Mouse (Mus musculus): ENCODE measurements around the gene Gm10277. TPM values are rescaled to one million over a fixed set of nuclear protein-coding genes. Genes with fewer than 3 reads are reported as not detected.
A peak's percentile ranks its signal among the peaks of the same experiment; 100 is the strongest.

The Gm10277 gene
- not detected for total RNA-seq (2021)
- long read RNA-seq, experiment 1, result 0 reads
- long read RNA-seq, experiment 2, result 0 reads

DNA sequence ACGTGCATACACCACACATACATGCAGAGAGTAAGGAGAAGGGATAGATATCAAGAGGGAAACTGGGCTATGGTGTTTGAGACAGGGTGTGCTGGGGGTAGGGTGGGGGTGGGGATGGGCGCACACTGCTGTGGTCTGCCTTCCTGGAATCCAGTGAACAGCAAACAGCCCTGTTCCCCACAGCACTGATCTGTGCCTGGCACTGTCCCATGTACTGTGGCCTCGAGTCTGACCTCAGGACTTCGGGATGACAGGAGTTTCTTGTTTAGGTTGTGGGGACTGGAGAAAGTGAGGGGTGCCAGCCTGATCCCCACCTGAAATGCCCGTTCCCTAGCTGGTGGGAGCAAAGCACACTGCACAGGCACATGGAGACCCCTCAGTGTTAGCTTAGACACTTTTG lies at the start of gene Gm10277:
Gene Gm10277, minus strand, starts transcription at position 41 of the 400 bp plus-strand sequence.
- DNase-seq (ENCODE audit: low spot score in 2 of 2), result no peak

DNA sequence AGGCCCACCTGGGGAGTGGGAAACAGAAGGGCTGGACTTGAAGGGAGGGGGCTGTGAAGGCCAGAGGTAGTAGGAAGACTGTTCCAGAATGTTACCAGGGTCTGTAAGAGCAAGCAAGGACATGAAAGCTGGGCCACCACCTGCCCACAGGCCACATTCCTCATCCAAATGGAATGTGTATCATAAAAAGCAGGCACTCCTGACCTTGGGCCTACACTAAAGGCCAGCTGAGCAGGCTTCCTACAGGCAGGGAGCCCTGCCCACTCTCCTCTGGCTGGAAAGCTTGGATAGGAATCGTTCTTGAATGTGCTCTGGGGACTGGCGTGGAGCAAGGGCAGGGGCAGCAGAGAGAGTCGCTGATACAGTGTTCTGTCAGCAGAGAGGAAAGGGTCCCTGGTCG lies 49.2 kb upstream of the Gm10277 start:
- DNase-seq (ENCODE audit: low spot score in 2 of 2), result no peak

DNA sequence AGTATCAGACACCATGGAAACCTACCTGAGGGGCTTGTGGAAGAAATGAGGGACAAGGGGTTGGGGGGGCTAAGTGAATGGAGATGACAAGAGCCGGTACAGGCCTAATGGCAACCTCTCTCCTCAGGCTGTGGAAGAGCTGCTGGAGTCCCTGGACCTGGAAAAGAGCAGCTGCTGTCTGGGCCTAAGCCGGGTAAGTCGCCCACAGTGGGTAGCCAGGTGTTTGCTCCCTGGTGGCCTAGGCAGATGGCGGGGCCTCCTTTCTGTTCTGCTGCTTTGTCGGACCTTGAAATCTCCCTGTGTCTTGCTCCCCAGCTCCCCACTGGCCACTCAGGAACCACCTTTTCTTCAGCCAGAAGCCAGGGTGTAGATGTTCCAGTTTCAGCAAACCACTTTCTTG lies 48.7 kb upstream of the Gm10277 start:
- no peak for DNase-seq (ENCODE audit: low spot score in 2 of 2)

DNA sequence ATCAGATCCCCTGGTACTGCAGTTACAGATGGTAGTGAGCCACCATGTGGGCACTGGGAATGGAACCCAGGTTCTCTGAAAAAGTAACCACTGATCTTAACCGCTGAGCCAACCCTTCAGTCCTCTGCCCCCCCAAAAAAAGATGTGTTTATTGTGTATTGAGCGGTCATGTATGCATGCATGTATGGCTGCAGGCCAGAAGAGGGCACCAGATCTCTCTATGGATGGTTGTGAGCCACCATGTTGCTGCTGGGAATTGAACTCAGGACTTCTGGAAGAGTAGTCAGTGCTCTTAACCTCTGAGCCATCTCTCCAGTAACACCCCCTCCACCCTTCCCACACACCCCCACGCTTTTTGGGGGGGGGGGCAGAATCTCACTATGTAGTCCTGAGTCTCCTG lies 47.6 kb upstream of the Gm10277 start:
- DNase-seq (ENCODE audit: low spot score in 2 of 2), result no peak

DNA sequence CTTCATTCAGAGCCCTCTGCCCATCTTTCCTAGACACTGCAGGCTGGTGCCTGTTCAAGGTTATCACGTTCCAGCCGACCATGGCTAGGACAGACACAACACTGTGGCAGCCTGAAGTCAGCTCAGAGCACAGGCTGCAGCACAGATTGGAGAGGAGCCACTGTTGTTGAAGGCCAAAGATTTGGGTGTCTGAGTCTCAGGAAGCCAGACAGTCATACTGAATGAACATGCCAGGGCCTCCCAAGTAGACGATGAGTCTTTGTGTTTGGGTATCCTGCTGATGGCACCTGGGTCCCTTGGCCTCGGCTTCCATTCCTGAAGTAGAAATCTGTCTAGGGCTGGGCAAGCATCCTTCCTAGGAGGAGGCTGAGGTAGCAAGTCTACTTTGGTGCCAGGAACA lies 45.0 kb upstream of the Gm10277 start:
- DNase-seq (ENCODE audit: low spot score in 2 of 2), result no peak

DNA sequence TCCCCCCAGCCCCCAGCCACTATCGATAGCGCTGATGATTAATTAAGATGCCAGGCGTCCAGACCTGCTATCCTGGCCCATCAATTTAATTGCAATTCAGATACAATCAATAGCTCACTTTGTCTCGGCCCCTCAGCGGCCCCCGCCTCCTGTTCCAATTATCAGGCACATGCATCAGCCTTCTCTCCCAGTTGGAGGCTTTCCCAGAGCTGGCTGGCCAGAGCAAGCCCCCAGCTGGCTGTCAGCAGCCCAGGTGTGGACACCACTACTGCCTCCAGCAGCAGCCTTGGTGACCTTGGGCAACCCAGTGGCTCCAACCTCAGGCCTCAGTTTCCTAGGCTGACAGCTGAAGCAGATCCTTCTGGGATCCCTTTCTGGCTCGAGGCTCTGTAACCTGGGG lies 43.3 kb upstream of the Gm10277 start:
- no peak for DNase-seq (ENCODE audit: low spot score in 2 of 2)

DNA sequence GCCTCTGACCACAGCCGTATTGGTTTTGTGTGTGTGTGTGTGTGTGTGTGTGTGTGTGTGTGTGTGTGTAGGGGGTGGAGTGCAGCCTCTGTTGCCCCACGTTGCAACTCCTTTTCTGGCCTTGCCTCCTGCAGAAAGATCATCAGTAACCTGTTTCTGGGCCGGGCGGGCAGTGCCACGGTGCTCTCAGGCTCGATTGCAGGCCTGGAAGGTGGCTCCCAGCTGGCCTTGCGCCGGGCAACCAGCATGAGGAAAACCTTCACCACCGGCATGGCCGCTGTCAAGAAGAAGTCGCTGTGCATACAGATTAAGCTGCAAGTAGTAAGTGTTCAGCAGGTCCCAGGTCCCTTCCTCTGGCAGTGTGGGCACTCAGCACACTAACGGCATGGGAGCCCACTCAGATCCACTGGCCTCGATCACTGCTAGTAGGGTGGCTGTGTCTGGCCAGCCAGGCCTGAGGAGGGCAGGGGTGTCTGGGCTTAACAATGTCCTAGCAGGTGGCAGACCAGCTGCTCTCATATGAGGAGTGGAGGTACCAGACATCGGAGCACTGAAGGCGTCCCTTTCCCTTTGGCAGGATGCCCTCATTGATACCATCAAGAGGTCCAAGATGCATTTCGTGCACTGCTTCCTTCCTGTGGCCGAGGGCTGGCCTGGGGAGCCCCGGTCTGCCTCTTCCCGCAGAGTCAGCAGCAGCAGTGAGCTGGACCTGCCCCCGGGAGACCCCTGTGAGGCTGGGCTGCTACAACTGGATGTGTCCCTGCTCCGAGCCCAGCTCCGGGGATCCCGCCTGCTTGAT lies 41.7 kb upstream of the Gm10277 start:
- DNase-seq (ENCODE audit: low spot score in 2 of 2), result no peak

DNA sequence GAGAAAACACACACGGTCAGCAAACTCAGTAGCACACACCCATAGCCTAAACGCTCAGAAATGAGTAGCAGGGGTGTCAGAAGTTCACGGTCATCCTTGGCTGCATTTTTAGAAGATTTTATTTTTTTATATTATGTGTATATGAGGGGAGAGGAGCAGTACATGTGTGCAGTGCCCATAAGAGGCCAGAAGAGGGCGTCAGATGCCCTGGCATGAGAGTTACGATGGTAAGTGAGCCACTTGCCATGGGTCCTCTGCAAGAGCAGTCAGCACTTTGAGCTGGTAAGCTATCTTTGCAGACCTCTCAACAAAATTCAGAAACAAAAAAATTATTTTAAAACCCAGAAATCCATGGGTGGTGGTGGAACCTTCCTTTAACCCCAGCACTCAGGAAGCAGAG lies 40.6 kb upstream of the Gm10277 start:
- no peak for DNase-seq (ENCODE audit: low spot score in 2 of 2)

DNA sequence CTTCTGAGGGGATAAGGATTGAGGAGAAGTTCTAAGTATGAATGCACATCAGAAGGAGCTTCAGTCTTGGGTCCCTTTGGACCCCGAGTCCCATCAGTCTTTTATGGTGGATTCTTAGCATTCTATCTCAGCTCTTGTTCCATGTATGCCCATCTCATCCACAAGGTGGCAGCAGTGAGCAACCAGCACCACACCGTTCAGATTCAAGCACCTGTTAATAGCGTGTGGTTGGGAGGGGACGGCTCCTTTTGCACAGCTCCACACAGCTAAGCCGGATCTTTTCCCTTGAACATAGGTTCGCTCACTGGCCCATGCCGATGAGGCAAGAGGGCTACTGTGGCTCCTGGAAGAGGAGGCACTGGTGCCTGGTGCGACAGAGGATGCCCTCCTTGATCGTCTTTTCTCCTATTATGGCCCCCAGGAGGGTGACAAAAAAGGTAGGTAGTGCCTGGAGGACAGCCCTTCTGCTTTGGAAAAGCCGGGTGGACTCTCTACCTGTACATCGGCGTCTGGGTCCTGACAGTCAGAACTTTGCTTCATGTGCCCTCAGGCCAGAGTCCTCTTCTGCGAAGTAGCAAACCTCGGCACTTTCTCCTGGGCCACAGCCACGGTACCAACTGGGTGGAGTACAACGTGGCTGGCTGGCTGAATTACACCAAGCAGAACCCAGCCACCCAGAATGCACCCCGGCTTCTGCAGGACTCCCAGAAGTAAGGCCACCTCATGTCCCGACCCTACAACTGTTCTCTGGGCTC lies 39.9 kb upstream of the Gm10277 start:
- peak; percentile 80 to 87 for DNase-seq (ENCODE audit: low spot score in 2 of 2)

DNA sequence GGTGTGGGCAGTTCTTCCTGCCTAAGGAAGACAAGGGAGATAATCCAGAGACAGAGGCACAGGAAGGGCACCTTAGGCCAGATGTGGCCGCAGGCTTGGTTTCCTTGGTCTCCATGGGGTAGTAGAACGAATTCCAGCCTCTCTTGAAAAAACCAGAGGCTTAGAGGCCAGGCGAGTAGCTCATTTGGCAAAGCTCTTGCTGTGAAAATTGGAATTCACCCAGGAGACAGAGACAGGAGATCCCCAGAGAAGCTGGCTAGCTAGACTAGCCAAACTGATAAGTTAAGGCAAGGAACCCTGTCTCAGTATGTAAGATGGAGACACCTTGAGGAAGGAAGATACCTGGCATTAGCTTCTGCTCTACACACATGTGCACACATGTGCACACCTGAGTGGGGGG lies 38.8 kb upstream of the Gm10277 start:
- DNase-seq (ENCODE audit: low spot score in 2 of 2), result no peak

DNA sequence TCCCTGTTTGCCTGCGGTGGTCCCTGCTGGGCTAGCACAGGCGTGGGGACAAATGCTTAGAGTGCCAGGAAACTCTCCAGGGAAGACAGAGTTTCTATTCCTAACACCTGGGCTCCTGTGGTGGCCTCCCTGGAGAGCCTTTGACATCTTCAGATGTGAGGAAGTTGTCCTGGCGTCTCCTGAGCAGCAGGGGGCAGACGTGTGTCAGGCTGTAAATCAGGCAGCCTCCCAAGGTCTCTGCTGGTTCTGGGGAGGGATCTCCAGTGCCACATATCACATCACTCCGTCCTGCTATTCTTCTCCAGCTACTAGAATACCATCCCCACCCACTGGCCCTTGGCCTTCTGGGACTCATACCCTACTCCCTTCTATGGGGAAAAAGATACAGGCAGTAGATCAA lies 38.3 kb upstream of the Gm10277 start:
- peak; percentile 64 to 70 for DNase-seq (ENCODE audit: low spot score in 2 of 2)

DNA sequence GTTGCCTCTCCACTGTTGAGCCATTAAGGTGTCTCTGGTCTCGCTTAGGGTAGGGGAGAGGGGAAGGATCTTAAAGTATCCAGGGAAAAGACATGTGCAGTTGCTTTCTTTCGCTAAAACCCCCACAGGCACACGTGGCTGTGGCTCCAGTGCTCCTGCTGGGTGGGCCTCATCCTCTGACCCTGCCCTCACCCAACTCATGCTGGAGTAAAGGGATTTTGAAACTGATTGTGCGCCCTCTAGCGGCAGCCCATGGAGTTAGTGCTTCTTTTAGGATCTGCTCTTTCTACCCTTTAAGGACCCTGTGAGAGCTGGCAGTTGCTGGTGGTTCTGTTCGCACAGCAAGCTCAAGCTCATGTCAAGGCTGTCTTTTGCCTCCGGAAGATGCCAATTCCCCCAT lies 35.2 kb upstream of the Gm10277 start:
- DNase-seq (ENCODE audit: low spot score in 2 of 2), result peak; percentile 68 to 71

DNA sequence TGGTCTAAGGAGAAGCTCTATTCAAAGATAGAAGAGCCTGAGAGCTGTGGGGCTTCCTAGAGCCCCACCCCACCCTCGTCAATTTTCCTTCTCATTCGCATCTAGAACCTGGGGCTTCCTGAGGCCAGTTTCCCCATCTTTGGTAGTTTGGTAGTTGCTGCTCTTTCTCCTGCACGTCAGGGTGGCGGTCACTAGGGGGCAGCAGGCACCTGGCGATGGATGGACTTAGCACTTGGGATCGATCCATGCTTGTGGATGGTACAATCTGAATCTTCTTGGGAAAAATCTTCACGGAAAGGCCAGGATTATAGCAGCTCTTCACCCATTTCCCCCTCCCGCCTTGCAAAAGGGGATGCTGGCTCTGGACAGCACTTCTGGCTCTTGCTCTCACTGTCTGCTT lies 34.1 kb upstream of the Gm10277 start:
- no peak for DNase-seq (ENCODE audit: low spot score in 2 of 2)

DNA sequence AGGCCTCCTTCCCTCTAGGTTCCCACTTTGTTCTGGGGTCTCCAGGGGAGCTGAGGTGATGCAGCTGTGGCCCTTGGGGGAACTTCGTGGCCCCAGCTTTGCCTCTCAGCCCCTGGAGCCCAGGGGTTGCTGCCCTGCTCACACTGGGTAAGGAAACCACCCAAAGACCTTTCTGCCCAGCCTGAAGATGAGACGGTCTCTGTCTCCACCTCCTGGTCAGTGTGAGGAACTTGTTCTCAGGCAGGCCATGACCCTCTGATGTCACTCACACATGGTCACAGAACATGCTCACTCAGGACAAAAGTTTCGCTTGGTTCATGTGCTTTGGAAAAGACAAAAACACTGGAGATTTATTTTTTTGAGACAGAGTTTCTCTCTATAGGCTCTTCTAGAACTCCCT lies 28.5 kb upstream of the Gm10277 start:
- no peak for DNase-seq (ENCODE audit: low spot score in 2 of 2)

DNA sequence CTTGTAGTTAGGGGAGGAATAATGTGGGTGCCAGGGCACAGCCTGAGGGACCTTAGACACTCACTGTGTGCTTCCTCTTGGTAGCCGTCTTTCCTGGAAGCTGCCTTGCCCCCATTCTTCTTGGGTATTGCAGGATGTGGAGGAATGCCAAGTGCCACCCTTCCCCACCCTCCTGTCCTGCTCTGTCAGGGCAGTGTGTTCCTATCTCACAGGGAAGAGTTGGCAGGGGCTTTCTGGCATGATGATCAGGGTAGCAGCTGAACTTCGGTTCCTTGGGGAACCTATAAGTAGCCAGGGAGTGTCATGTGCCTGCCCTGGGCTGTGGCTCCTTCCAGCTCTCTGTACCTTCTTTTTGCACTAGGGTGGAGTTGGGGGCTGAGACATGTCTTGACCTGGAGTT lies 26.4 kb upstream of the Gm10277 start:
- DNase-seq (ENCODE audit: low spot score in 2 of 2), result no peak

DNA sequence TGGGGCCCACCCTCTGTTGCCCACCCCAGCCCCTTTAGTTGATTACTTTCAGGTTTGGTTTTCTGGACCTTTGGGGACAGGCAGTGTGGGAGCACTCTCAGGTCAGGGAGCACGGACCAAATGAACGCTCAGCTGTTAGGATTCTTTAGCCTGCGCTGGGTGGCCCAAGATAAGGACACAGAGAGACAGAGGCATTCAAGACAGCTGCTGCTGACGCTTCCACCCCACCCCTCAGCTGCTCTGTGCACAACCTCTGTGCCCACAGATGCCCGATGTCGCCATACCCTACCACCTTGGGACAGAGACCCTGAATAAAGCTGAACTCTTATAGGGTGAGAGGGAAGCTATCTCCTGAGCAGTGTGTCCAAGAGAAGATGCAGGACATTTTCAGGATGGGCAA lies 22.5 kb upstream of the Gm10277 start:
- DNase-seq (ENCODE audit: low spot score in 2 of 2), result no peak

DNA sequence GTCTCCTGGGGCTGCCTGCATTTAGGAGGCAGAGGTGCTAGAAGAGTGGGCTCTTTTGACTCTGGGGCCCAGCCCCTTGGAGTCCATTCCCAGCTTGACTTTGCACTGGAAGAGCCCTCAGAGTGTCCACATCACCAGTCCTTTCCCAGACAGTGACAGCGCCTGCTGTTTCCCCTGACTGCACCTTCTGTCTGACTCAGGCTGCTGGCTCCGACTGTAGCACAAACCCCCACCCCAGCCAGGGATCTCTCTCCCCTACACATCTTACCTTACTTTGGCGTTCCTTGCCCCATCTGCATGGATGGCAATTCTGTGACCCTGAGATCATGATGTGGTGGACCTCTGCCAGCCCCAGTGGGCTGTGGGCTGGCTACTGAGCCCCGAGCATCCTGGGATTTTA lies 21.7 kb upstream of the Gm10277 start:
- DNase-seq (ENCODE audit: low spot score in 2 of 2), result no peak

DNA sequence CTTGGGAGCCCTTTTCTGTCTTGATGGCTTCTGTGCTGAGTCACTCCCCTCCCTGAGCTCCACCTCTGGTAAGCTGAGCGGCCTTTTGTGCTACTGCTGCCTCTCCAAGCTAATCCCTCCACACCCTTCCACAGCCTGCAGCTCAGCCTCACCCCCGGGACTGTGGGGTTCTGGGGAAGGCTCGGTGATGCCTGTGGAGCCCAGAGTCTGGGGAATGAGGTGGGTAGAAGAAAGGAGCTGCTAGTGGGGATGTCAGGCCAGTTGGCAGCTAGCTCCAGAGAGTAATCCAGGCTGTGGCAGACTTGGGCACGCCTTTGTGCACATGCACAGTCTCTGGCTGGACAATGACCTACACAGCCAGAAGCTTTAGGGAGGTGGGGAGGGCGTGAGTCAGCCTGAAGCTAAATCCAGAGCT lies 20.5 kb upstream of the Gm10277 start:
- DNase-seq (ENCODE audit: low spot score in 2 of 2), result no peak

DNA sequence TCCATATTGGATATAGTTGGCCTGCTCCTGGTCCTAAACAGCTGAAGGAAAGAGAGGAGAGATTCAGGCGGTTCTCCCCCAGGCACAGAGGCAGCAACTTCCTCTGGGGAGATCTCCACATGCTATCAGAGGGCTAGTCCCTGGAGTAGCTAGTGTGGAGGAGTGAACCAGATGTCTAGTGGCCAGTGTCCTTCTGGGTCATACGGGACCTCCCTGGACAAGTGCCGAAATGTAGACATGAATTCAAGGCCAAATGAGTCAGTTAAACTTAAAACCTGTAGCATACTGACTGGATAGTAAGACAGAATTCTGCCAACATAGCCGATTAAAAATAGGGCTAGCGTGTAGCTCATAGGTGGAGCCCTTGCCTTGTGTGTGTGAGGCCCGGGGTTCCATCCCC lies 19.3 kb upstream of the Gm10277 start:
- DNase-seq (ENCODE audit: low spot score in 2 of 2), result no peak

DNA sequence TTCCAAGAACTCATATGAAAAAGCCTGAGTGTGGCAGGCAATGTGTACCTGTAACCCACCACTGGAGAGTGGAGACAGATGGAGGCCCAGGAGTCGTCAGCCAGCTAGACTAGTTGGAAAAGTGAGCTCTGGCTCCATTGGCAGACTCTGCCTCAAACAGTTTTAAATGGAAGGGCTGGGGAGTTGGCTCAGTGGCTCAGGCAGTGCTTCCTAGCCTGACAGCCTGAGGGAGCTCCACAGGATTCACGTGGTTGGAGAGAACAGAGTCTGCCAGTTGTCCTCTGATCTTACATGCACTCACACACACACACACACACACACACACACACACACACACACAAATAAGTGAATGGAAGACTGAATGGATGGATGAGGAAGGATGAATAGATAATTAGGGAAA lies 18.7 kb upstream of the Gm10277 start:
- DNase-seq (ENCODE audit: low spot score in 2 of 2), result no peak

DNA sequence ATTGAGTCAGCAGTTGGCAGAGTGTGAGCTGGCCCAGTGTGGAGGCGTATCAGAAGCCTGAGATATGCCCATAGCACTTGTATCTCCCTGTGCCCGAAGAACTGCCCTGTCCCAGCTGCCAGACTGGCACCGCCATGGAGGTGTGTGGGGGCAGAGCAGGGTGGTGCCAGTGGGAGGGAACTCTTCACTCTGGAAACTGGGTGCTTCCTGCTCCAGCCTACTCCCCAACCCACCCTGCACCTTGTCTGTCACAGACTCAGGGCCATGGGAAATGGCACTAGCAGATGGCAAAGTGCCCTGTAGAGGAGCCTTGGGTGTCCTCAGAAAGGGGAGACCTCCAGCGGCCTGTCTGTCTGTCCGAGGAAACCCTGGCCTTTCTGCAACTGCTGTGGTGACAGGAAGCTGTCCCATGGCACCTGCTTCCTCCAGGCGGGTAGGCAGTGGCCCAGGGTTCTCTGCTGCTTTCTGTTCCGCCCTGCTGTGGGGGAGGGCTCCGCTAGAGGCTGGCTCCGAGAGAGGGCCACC lies 14.9 kb upstream of the Gm10277 start:
- no peak for DNase-seq (ENCODE audit: low spot score in 2 of 2)
